Mouse (Mus musculus) MEL (cell line): ENCODE measurements around the gene Tmem87b.

Experiments
- CHD2 ChIP-seq: IDR thresholded peaks from 2 replicates; pipeline ENCODE4 v1.6.1; 2011; ENCODE audit warnings: low read length, improper control_type of control experiment
- CTCF ChIP-seq, 3 experiments: IDR thresholded peaks in 2 of 3; conservative IDR thresholded peaks in 1 of 3; 2 replicates each; pipeline ENCODE4 v1.5.1; 2011 to 2012; ENCODE audit warnings: low read length in 3 of 3, low read depth in 2 of 3, mild to moderate bottlenecking in 2 of 3, improper control_type of control experiment in 1 of 3, inconsistent platforms in 1 of 3, mixed read lengths in 1 of 3, moderate library complexity in 1 of 3; ENCODE audit not compliant: control insufficient read depth in 1 of 3, insufficient read depth in 1 of 3, poor library complexity in 1 of 3, severe bottlenecking in 1 of 3
- E2F4 ChIP-seq: IDR thresholded peaks from 2 replicates; pipeline ENCODE4 v1.6.1; 2011; ENCODE audit warnings: low read depth, low read length, improper control_type of control experiment, borderline replicate concordance
- GABPA ChIP-seq: IDR thresholded peaks from 2 replicates; pipeline ENCODE4 v1.6.1; 2012; ENCODE audit warnings: low read depth, mild to moderate bottlenecking, inconsistent platforms, low read length, improper control_type of control experiment, moderate library complexity
- KAT2A ChIP-seq: conservative IDR thresholded peaks from 2 replicates; pipeline ENCODE4 v1.6.1; 2012; ENCODE audit warnings: low read depth, low read length, improper control_type of control experiment, inconsistent platforms
- MAFK ChIP-seq: IDR thresholded peaks from 2 replicates; pipeline ENCODE4 v1.6.1; 2011; ENCODE audit warnings: low read depth, mild to moderate bottlenecking, low read length, improper control_type of control experiment, borderline replicate concordance
- MAZ ChIP-seq: IDR thresholded peaks from 2 replicates; pipeline ENCODE4 v1.6.1; 2012; ENCODE audit warnings: low read depth, mild to moderate bottlenecking, inconsistent platforms, low read length, improper control_type of control experiment
- MEF2A ChIP-seq: IDR thresholded peaks from 2 replicates; pipeline ENCODE4 v1.6.1; 2014; ENCODE audit warnings: low read depth, mild to moderate bottlenecking, inconsistent platforms, low read length, improper control_type of control experiment; ENCODE audit not compliant: poor library complexity, insufficient replicate concordance, severe bottlenecking; ENCODE audit errors: extremely low read depth
- POLR2A ChIP-seq, 2 experiments: IDR thresholded peaks; 2 replicates each; pipeline ENCODE4 v1.6.1; 2011 to 2012; ENCODE audit warnings: low read length in 2 of 2, mild to moderate bottlenecking in 2 of 2, control low read depth in 1 of 2, improper control_type of control experiment in 1 of 2, low read depth in 1 of 2, moderate library complexity in 1 of 2; ENCODE audit not compliant: control insufficient read depth in 1 of 2, insufficient read depth in 1 of 2, poor library complexity in 1 of 2
- POLR2AphosphoS5 ChIP-seq: IDR thresholded peaks from 2 replicates; pipeline ENCODE4 v1.6.1; 2012; ENCODE audit warnings: low read depth, borderline replicate concordance, mild to moderate bottlenecking, inconsistent platforms, low read length, moderate library complexity, mixed read lengths
- SIN3A ChIP-seq: IDR thresholded peaks from 2 replicates; pipeline ENCODE4 v1.6.1; 2012; ENCODE audit warnings: low read length, improper control_type of control experiment, inconsistent platforms
- TAL1 ChIP-seq: IDR thresholded peaks from 2 replicates; pipeline ENCODE4 v1.6.1; 2012; ENCODE audit warnings: mild to moderate bottlenecking, inconsistent platforms, low read length, moderate library complexity, mixed read lengths
- ZKSCAN1 ChIP-seq: IDR thresholded peaks from 2 replicates; pipeline ENCODE4 v1.6.1; 2012; ENCODE audit warnings: low read depth, mild to moderate bottlenecking, inconsistent platforms, low read length, improper control_type of control experiment, moderate library complexity
- ZNF384 ChIP-seq: IDR thresholded peaks from 2 replicates; pipeline ENCODE4 v1.6.1; 2012; ENCODE audit warnings: low read depth, mild to moderate bottlenecking, inconsistent platforms, low read length, improper control_type of control experiment

GRCm38 (mm10) chr2:128887866-128888550, 70.1 kb downstream of the Tmem87b start:
- no peak for TF ChIP-seq POLR2A (IDR thresholded peaks at IDR 0.05; ENCODE audit: control insufficient read depth in 1 of 2, insufficient read depth in 1 of 2, low read depth in 1 of 2, low read length in 2 of 2, poor library complexity in 1 of 2)
- TF ChIP-seq ZNF384: no peak
- no peak for TF ChIP-seq ZKSCAN1
- no peak for TF ChIP-seq CTCF (IDR thresholded peaks at IDR 0.05 in 2 of 3, conservative IDR thresholded peaks at IDR 0.05 in 1 of 3; ENCODE audit: control insufficient read depth in 1 of 3, insufficient read depth in 1 of 3, low read depth in 2 of 3, low read length in 3 of 3, poor library complexity in 1 of 3, severe bottlenecking in 1 of 3)
- no peak for TF ChIP-seq TAL1
- TF ChIP-seq CHD2: no peak
- no peak for TF ChIP-seq KAT2A
- no peak for TF ChIP-seq MEF2A
- no peak for TF ChIP-seq GABPA
- TF ChIP-seq MAZ: no peak
- TF ChIP-seq SIN3A: no peak
- TF ChIP-seq E2F4: no peak
- TF ChIP-seq MAFK: no peak
- no peak for TF ChIP-seq POLR2AphosphoS5
